Mouse (Mus musculus) liver, embryonic 13.5 days (tissue): ENCODE data around the gene Cypt15. TPM values are rescaled to one million over a fixed set of nuclear protein-coding genes. Genes with fewer than 3 reads are reported as not detected.
"Not testable (repeated sequence)": the region's sequence is repeated elsewhere in the genome, so short reads cannot be mapped to it uniquely, and the experiment has no call there.

ENCODE experiments used
- ATAC-seq: fragments of 200-750 bp; cut with Nextera tagmentation; 2 replicates; pipeline ENCODE4 v1.8.0; 2017; ENCODE audit warnings: low read depth, mild to moderate bottlenecking, moderate number of reproducible peaks, moderate library complexity
- DNase-seq: peaks from one replicate; pipeline ENCODE4 v3.0.0; 2022
- H3K27ac ChIP-seq: fragments of 300-500 bp; sonication (generic); 2 replicates; pipeline ENCODE4 v1.5.1; 2015; ENCODE audit warnings: moderate library complexity, mild to moderate bottlenecking, inconsistent platforms
- H3K27me3 ChIP-seq: fragments of 300-500 bp; sonication (generic); 2 replicates; pipeline ENCODE4 v1.6.1; 2015; ENCODE audit warnings: mild to moderate bottlenecking, inconsistent platforms
- H3K36me3 ChIP-seq: fragments of 300-500 bp; sonication (generic); 2 replicates; pipeline ENCODE4 v1.6.1; 2015; ENCODE audit warnings: mild to moderate bottlenecking, inconsistent platforms
- H3K4me1 ChIP-seq: fragments of 300-500 bp; sonication (generic); replicated peaks from 2 replicates; pipeline ENCODE4 v1.6.1; 2015; ENCODE audit warnings: inconsistent platforms
- H3K4me2 ChIP-seq: fragments of 300-500 bp; sonication (generic); 2 replicates; pipeline ENCODE4 v1.6.1; 2015; ENCODE audit warnings: inconsistent platforms, mild to moderate bottlenecking, moderate library complexity
- H3K4me3 ChIP-seq: fragments of 300-500 bp; sonication (generic); replicated peaks from 2 replicates; pipeline ENCODE4 v1.5.1; 2015; ENCODE audit warnings: mild to moderate bottlenecking, inconsistent platforms
- H3K9ac ChIP-seq: fragments of 300-500 bp; sonication (generic); 2 replicates; pipeline ENCODE4 v1.6.1; 2015; ENCODE audit warnings: mild to moderate bottlenecking, inconsistent platforms
- H3K9me3 ChIP-seq: fragments of 300-500 bp; sonication (generic); replicated peaks from 2 replicates; pipeline ENCODE4 v1.6.1; 2016; ENCODE audit warnings: inconsistent platforms
- WGBS: fragments of 180-500 bp; shearing (Covaris S2); methylation state at CpG from one replicate; pipeline ENCODE4 v1.1.7; 2015; ENCODE audit not compliant: insufficient replicate concordance; 5-methylcytosine and 5-hydroxymethylcytosine counted together
- polyA plus RNA-seq: library from polyadenylated mRNA; unstranded; fragments of >200 nt; fragmentation: Nextera tagmentation; extraction: Ambion mirVana; gene quantifications from 2 replicates; pipeline ENCODE4 v1.2.1, GENCODE M21; 2015

The Cypt15 gene
- not detected in 2 replicates for polyA plus RNA-seq

GRCm38 (mm10) chrX:39345967-39346366 is at the start of gene Cypt15:
Gene Cypt15, plus strand, starts transcription at chrX:39346267.
- H3K4me1 ChIP-seq, H3K27ac ChIP-seq, H3K27me3 ChIP-seq, H3K9ac ChIP-seq, H3K9me3 ChIP-seq, H3K36me3 ChIP-seq, ATAC-seq, H3K4me2 ChIP-seq, DNase-seq, H3K4me3 ChIP-seq: not testable (repeated sequence)
- 69% methylated on average over 1 of the region's 1 CpGs for WGBS

- no peak overlapping the region for H3K4me2 ChIP-seq
- H3K9ac ChIP-seq: no peak overlapping the region
- H3K9me3 ChIP-seq: no peaks in the 10 kb centered on the region
- no peak overlapping the region for H3K4me3 ChIP-seq
- no peaks in the 10 kb centered on the region for H3K27me3 ChIP-seq
- no peak for ATAC-seq
- DNase-seq: no peak
- H3K27ac ChIP-seq: no peak overlapping the region
- 68% methylated on average over 2 of the region's 2 CpGs for WGBS
- no peaks in the 10 kb centered on the region for H3K36me3 ChIP-seq
- no peaks in the 10 kb centered on the region for H3K4me1 ChIP-seq
Measured at GRCm38 (mm10) chrX:39370932-39371331, 24.9 kb downstream of the Cypt15 start.

- Histone ChIP-seq H3K4me1 (no peaks in the 10 kb centered on the region), H3K27me3 (no peaks in the 10 kb centered on the region), H3K36me3 (no peaks in the 10 kb centered on the region), H3K9ac (no peak overlapping the region), H3K9me3 (no peaks in the 10 kb centered on the region), H3K27ac (no peak overlapping the region), H3K4me3 (no peak overlapping the region), H3K4me2 (no peak overlapping the region)
- ATAC-seq (no peak), DNase-seq (no peak)
- WGBS: 36% methylated on average over 2 of the region's 2 CpGs
Measured at GRCm38 (mm10) chrX:39378830-39379229, 32.8 kb downstream of the Cypt15 start.

DNA sequence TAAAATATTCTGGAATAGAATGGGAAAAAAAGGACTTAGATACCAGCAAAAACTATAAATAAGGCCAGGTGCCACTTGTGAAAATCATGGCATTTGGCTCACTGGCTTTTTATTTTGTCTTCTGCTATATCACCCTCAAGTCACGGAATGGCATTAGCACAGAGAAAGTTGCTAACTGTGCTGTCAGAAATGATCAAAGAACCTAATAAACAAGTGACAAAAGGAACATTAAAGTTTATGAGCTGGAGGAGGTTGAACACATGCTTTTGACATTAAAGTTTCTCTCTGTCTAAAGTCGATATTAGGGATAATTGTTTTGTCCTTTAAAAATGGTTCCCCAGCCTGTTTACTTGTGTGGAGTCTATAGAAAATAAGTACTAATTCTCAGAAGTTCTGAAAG is 37.7 kb downstream of the Cypt15 start:
- DNase-seq (no peak), ATAC-seq (no peak)
- whole genome bisulfite sequencing: 44% methylated on average over 2 of the region's 2 CpGs
- H3K4me2 ChIP-seq: no peak overlapping the region
- H3K36me3 ChIP-seq: no peaks in the 10 kb centered on the region
- no peak overlapping the region for H3K27ac ChIP-seq
- no peak overlapping the region for H3K9ac ChIP-seq
- no peaks in the 10 kb centered on the region for H3K9me3 ChIP-seq
- no peaks in the 10 kb centered on the region for H3K27me3 ChIP-seq
- no peak overlapping the region for H3K4me3 ChIP-seq
- no peaks in the 10 kb centered on the region for H3K4me1 ChIP-seq
